Mouse (Mus musculus) MEL-GATA-1-ER (cell line): ENCODE results near the gene Fibcd1.
A peak's percentile ranks its signal among the peaks of the same experiment; 100 is the strongest.

Source experiments
- DNase-seq: peaks from one replicate; pipeline ENCODE4 v3.0.0-alpha.2; 2012; ENCODE audit warnings: low read depth; ENCODE audit errors: extremely low read depth

The Fibcd1 gene

DNA sequence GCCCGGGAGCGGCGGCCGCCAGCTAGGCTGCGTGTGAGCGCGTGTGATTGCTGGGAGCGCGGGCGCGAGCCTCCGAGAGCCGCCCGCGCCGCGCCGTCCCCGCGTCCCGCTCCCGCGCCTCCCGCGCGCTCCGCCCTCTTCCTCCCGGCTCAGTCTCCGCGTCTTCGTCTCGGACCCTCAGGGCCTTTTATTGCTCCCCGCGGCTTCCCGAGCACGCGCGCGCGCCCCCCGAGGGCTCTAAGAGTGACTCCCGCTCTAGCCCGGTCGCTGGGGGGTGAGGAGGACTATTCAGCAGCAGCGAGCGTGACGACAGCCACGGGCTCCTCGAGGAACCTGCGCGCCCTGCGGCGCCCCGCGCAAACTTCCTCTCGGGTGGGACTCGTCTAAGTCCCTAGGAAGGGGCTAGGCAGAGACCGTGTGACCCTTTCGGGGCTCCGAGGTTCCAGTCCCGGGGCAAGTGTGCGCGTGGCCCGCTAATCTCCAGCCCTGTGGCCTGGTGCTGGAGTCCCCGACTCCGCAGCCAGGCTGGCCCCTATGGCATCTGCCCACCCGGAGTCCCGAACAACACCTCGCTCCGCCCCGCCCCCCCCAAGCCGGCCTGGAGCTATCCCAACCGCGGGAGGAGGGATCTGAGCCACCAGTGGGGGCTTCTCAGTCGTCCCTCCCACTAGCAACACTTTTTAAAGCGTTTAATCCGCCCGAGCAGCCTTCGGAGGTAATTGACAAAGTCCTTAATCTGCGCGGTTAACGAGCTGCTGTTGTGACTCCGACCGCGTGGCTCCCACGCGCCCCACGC is at the start of gene Fibcd1:
Gene Fibcd1, minus strand, starts transcription at position 110 of the 796 bp plus-strand sequence.
- no peak for DNase-seq

DNA sequence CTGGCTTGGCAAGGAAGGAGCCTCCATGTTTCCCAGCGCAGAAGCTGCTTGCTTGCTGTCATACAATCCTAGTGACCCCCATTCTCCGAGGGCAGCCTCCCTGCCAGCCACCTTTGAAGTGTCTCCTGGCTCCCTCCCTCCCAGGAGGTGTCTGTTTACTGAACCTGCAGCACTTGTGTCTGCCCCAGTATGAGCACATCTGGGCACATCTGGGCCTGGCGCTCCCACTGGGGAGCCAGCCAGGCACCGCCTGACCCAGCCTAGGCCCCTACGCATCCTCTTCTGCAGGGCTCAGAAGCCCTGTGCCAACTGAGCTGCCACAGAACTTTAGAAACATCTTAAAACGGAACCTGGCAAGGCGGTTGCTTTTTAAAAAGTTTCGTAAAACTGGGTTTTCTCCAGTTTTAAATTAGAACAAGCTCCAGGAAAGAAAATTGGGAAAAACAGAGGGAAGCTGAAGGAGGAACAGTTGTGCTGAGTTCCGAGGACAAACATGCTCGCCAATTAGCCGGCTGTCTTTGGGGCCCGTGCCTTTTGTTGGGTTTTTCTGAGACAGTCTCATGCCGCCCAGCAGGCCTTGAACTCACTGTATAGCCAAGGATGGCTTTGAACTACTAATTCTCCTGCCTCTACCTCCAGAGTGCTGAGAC is 48.5 kb upstream of the Fibcd1 start:
- no peak for DNase-seq

DNA sequence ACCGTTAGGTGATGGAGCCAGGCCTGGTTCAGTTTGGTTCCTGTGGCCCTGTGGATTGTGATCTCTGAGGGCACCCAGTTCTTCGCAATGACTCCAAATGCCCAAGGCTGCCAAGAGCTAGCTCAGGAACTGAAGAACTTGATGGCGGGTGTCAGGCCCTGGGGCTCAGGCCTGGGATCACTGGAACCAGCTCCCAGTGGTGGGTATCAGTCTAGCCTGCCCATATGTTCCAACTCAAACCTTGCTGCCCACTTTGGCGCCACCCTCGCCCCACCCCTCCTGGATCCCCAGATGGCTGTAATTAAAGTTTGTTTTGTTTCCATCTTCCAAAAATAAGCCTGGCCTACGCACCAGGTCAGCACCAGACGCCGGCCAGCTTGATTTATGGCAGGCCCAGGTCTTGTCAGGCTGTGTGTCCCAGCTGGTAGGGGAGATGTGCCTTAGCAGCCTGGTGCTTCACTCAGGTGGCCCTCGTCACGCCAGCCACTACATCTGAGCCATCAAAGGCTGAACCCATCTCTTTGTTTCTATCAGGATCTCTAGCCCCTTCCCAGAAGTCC is 47.4 kb upstream of the Fibcd1 start:
- no peak for DNase-seq

DNA sequence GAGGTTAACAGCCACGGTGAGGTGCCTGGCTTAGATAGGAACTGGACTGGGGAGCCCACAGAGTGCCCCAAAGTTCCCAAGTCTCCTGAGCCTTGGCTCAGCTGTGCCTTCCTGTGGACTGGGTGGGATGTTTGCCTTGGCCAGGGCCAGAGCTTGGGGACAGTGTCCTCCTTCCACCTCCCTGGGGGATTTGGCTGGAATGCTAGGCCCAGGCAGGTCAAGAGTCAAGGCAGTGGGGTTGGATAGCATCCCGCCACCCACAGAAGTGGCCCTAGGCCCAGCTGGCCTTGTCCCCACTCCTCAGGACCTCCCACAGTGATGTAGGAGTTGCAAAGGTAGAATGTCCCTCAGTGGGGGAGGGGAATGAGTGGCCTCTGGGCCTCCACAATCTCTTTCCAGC is 45.4 kb upstream of the Fibcd1 start:
- no peak for DNase-seq

DNA sequence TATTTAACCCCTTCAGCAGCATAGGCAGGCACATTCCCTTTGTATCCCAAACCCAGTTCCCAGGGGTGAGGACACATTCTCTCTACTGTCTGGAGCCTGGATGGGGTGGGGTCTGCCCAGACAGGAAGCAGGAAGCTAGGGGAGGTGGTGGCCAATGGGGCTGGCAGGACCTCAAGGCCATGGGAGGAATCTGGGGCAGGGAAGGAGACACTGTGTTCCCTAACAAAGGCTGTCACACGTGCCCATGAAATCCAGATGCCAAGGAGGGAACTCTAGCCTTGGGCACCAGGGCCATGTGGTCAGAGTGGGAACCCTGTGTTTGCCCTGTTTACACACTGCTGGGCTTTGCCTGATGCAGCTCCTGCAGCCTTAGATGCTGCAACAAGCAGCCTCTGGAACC is 43.1 kb upstream of the Fibcd1 start:
- DNase-seq = no peak

DNA sequence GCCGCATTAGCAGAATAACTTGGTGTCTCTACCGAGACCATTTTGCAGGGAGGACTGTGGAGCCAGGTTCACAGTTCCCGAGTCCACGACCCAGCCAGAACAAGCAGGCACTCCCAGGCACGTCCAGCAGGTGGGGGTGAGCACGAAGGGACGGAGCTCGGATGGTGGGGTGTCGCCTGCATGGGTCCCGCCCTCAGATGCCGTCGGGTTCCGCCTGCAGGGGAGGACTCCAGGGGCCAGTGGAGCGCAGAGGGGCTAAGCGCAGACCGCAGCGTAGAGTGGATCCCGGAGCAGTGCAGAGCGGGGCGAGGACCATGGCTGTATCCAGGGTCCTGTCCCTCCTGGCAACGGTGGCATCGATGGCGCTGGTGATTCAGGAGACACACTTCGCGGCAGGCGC is 41.2 kb upstream of the Fibcd1 start, which contains the start of gene Lamc3:
Gene Lamc3, plus strand, starts transcription at position 262 of the 400 bp plus-strand sequence.
- DNase-seq = no peak

DNA sequence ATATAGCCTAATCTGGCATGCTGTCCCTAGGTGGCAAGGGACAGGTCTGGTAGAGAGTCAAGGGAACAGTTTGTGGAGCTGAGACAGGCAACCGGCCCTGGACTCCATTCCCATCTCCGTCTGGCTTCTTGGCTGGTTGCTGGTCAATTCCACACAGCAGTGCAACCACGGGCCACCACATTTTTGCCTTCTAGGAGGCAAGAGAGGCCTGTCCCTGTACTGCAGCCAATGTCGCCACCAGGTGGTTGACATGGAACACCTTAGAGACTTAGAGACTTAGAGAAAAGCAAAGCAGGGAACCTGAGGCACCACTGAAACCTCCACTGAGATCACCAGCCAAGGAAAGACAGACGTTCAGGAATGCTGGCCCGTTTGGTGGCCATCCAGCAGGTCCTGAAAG is 39.0 kb upstream of the Fibcd1 start:
- no peak for DNase-seq

DNA sequence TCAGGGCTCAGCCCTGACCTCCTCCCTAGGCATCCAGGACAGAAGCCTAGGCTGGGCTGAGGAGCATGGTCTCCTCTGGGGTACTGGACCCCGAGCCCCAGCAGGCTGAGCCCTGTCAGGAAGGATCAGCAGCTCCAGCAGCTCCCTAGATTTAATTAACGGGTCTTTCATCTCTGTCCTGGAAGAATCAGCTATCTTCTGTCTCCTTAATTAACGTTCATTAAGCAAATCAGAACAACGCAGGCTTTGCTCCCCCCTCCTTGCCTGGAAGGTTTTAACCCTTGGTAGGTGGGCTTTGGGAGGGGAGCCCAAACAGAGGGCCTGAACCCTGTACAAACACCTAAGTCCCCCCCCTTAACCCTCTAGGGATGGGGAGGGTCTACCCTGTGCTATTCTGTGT is 37.3 kb upstream of the Fibcd1 start:
- no peak for DNase-seq

DNA sequence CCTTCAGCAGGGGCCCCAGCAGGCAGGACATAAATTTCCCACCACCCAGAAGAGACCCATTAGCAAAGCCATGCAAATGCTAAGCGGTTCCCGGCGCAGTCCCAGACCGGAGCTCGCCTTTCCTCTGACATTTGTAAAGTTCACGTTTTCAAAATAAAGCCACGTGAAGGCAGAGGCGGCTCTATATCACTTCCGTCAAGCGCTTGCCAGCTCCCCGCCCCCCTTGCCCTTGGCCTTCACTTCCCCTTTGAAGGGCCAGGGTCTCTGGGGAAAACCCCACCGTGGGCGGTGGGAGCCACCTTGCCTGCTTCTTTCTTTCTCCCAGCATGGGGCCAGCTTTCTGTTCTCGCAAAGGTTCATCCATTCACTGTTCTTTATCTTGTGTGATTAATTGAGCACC is 35.1 kb upstream of the Fibcd1 start:
- no peak for DNase-seq

DNA sequence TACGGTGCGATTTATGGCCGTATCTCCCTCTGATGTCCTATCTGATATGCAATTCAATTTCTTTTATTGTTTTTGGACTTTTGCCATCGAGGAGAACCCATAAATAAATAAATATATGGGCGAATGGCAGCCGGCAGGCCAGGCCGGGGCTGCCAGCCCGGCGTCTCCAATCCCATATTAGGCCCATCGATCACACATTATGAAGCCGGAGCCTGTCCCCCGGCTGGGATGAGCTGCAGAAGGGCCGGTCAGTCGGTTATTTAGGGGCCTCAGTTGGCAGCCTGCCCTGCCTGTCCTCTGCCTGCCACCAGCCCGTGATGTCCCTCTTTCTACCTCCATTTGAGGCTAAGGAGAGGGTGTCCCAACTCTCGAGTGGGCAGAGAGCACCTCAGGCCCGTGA is 32.8 kb upstream of the Fibcd1 start:
- no peak for DNase-seq

DNA sequence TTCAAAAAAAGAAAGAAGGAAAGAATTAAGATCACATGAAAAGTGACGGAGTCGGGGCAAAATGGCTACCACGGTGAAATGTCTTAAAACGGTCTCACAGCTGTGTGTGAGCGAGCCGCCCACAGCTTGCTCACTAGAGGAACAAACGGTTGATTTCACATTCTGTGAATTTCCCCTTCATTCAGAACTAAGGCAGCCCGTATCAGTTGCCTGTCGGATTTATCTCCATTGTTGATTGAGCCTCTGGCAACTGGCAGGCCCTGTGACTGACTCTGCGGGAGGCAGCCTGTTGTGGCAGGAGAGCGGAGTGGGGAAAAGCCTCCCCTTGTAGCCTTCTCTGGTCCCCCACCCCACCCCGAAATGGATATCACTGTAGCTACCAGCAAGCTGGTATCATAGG is 30.6 kb upstream of the Fibcd1 start:
- peak; percentile 6 for DNase-seq

DNA sequence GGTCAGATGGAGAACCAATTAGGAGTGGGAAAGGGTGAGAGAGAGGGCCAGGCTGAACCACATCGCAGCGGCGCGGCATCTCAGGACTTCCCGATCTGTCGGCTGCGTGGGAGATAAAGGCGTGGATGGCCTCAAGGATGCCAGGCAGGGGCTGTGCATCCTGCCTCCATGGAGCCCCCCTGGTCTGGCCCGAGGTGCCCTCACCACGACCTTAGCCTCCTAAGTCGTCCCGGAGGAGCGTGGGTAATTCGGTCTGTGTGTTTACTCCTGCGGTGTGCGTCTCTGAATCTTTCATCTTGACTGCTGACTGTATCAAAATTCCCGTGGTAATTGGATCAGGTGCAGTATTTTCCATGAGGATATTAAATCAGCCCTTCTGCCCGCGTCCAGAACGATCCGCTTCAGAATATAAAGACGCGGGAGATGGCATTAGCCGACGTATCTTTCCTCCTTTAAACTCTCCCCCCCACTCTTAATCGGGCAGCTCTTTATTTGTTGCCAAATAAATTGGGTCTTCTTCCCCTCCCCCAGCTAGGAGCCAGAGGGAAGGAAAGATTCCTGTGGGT is 28.6 kb upstream of the Fibcd1 start:
- DNase-seq = no peak

DNA sequence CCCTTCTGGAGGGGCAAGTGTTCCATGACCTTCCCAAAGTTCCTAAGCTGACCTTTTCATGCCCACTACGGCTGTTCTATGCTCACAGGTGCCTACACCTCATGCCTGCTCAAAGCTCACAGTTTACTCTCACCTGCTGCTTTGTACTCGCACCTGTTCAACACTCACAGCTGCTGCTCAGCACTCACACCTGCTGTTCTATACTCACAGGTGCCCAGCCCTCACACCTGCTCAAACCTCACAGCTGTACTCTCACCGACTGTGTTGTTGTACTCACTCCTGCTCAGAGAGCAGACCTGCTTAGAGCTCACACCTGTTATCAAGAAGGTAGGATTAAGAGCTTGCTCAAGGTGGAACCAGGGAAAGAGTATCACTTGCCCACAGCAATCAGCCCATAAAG is 24.9 kb upstream of the Fibcd1 start:
- DNase-seq = no peak

DNA sequence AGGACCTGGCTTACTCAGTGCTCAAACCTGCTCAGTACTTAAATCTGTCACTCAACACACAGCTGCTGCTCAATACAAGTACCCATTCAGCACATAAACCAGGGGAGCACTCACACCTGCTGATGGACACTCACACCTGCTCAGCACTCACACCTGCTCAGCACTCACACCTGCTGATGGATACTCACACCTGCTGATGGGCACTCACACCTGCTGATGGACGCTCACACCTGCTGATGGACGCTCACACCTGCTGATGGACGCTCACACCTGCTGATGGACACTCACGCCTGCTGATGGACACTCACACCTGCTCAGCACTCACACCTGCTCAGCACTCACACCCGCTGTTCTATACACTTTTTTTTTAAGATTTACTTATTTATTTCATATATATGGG is 23.9 kb upstream of the Fibcd1 start:
- no peak for DNase-seq

DNA sequence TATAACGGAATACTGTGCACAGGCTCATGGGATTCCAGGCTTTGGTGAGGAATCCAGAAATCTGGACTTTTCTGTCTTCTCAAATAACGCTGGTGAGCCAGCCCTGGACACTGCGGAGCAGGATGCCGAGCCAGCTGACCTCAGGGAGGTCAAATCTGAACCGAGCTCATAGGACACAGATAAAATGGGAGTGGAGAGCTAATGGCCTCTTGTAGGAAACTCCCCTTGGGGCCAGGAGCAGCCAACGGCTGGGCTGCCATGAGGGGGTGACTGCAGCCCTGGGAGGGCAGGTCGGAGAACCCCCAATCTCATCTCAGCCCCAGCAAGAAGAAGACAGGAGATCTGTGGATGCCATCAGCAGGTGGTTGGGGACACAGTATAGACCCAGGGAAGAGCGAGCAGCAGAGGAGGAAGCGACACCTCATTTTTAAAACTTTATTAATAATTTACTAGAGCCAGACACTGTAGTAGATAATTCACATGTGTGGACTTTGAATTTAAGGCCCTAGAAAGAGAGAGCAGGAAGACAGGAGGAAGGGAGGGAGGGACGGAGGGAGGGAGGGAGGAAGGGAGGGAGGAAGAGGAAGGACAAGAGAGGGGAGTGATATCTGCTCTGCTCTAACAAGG is 22.8 kb upstream of the Fibcd1 start:
- no peak for DNase-seq

DNA sequence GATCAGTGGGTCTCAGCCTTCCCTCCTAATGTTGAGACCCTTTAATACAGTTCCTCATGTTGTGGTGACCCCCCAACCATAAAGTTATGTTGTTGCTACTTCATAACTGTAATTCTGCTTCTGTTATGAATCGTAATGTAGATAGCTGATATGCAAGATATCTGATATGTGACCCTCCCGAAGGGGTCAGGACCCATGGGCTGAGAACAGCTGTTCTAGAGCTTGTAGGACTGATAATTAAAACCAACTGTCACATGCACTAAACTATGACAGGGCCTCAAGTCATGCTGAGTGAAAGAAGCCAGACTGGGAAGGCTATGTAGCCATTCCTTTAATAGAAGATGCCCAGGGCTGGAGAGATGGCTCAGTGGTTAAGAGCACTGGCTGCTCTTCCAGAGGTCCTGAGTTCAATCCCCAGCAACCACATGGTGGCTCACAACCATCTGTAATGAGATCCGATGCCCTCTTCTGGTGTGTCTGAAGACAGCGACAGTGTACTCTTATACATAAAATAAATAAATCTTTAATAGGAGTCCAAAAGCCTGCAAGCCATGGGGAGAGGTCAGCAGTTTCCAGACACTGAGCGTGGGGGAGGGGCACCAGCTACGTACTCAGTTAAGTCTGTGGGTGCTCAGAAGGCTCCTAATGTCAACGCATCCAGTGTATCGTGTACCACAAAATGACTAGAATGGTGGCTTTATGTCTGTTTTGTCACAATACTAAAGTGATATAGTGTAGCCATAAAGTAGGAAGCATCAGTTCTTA is 22.1 kb upstream of the Fibcd1 start:
- no peak for DNase-seq

DNA sequence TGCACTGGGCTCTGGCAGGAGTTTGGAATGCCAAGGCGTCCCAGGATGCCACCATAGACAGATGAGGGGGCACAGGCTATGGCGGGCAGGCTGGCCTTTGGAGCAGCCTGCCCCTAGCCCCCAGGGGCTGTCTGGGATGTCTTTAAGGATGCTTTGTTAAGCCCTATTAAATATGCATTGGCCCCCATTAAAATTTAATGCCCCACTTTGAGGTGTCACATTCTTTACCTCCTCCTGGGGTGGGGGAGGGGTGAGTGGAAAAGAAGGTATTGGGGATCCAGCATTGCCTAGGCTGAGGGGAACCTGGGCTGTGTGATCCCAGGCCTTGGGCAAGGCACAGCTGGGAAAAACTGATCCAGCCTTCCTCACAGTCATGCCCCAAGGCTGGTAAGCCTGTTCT is 20.0 kb upstream of the Fibcd1 start:
- DNase-seq = no peak

DNA sequence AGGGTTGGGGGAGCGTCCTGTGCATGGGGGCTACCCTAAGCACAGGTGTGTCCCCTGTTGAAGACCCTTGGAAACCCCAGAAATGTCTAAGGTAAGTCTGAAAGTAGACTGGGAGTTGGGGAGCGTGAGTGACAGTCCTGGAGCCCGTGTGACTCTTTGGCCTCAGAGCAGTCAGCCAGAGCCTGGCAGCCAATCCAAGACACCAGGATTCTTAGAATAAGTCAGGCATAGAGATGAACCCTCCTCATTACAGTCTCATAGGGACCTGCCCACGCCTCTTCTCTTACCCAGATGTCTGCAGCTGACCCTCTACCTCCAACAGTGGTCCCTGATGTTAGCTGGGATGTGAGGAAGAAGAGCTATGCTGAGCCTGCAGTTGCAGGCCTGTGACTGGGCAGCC is 19.5 kb upstream of the Fibcd1 start:
- no peak for DNase-seq

DNA sequence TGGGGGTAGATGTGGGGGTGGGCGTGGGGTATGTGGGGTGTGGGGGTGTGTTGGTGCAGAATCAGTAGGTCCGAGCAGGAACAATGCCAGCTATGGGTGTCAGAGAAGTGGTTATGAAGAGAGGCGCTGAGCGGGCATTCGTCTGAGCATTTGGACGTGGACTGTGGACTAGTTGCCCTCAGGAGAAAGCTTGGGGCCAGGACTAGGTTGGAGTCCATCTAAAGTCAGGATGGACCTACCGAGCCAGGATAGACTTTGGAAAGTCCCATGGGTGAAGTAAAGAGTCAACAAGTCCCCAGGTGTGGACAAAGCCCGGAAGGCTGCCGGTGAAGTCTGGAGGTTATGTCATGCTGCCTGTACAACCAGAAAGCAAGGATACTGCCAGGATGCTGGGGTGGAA is 19.1 kb upstream of the Fibcd1 start:
- DNase-seq = no peak

DNA sequence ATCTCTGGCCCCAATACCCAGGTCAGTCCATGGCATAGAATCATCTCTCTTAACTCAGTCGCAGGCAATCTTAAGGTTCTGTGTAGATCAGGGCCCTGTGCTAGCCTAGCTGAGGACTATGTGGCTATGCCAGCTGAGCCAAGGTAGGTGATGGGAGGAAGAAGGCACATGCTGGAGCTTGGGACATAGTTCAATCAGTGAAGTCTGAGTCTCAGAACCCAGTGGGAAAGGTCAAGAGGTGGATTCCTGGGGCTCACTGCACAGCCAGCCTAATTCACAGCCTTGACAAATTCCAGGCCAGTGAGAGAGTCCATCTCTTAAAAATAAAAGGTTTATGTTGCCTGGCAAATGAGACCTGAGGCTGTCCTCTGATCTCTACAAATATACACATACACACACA is 18.0 kb upstream of the Fibcd1 start:
- DNase-seq = no peak

DNA sequence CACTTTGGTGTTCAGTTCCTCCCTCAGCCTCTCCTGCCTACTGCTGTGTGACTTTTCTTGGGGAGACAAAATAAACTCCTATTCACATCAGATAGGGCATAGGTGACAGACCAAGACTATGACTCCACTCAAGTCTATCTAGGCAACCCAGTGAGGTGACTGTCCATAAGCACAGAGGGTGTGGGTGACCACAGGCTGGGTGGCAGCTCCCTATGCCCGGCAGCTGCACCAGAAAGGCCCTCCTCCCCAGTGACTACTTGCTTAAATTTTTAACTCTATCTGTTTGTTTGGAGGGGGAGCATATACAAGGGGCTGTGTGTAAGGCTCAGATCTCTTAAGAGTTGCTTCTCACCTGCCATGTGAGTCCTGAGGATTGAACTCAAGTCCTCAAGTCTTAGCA is 17.1 kb upstream of the Fibcd1 start:
- DNase-seq = no peak
